Mouse (Mus musculus) gastrocnemius, adult 18-20 months (tissue): ENCODE data around the gene Fxyd5. TPM values are rescaled to one million over a fixed set of nuclear protein-coding genes. Genes with fewer than 3 reads are reported as not detected.

ENCODE experiments used
- DNase-seq: peaks from one replicate; pipeline ENCODE4 v3.0.0; 2021; ENCODE audit warnings: low spot score
- total RNA-seq, 2 experiments: library from RNA; stranded (reverse); gene quantifications; 2 replicates each; pipeline ENCODE4 v1.2.3; 2021

Fxyd5 gene
- total RNA-seq, 2 experiments from 2014 or later: 7.6 to 13.4 TPM

GRCm38 (mm10) chr7:31041023-31041407, 1.3 kb downstream of the Fxyd5 start:
- DNase-seq: no peak

GRCm38 (mm10) chr7:31040281-31041022, 1.8 kb downstream of the Fxyd5 start:
- no peak for DNase-seq

GRCm38 (mm10) chr7:31039011-31039410, 3.3 kb downstream of the Fxyd5 start:
- no peak for DNase-seq

- DNase-seq: no peak
These were observed 4.6 kb downstream of the Fxyd5 start for GRCm38 (mm10) chr7:31037675-31038074.

GRCm38 (mm10) chr7:31036917-31037316, 5.4 kb downstream of the Fxyd5 start:
- DNase-seq: no peak

- no peak for DNase-seq
These were observed 7.0 kb downstream of the Fxyd5 start for GRCm38 (mm10) chr7:31035291-31035690.

GRCm38 (mm10) chr7:31034789-31035188, 7.5 kb downstream of the Fxyd5 start:
- no peak for DNase-seq

- DNase-seq: no peak
These were observed 8.7 kb downstream of the Fxyd5 start for GRCm38 (mm10) chr7:31033409-31034165.

- no peak for DNase-seq
These were observed 10.6 kb downstream of the Fxyd5 start for GRCm38 (mm10) chr7:31031731-31032130.

GRCm38 (mm10) chr7:31030717-31031116, 11.6 kb downstream of the Fxyd5 start:
- no peak for DNase-seq

- no peak for DNase-seq
These were observed 13.7 kb downstream of the Fxyd5 start for GRCm38 (mm10) chr7:31028609-31029008.

GRCm38 (mm10) chr7:31017104-31017901, 25.0 kb downstream of the Fxyd5 start:
- no peak for DNase-seq

GRCm38 (mm10) chr7:31012971-31013370, 29.3 kb downstream of the Fxyd5 start:
- no peak for DNase-seq

GRCm38 (mm10) chr7:31008889-31009288, 33.4 kb downstream of the Fxyd5 start:
- DNase-seq: no peak

GRCm38 (mm10) chr7:31008175-31008574, 34.1 kb downstream of the Fxyd5 start:
- no peak for DNase-seq

- DNase-seq: no peak
These were observed 34.5 kb downstream of the Fxyd5 start for GRCm38 (mm10) chr7:31007775-31008174.

GRCm38 (mm10) chr7:31002650-31003049, 39.6 kb downstream of the Fxyd5 start:
- no peak for DNase-seq

- peak; percentile 79 for DNase-seq
These were observed 41.7 kb downstream of the Fxyd5 start for GRCm38 (mm10) chr7:31000505-31001020.

GRCm38 (mm10) chr7:30996491-30996890, 45.8 kb downstream of the Fxyd5 start:
- DNase-seq: no peak

- DNase-seq: no peak
These were observed 48.3 kb downstream of the Fxyd5 start for GRCm38 (mm10) chr7:30993986-30994385.

GRCm38 (mm10) chr7:30992148-30992547, 50.1 kb downstream of the Fxyd5 start:
- DNase-seq: no peak
